Mouse (Mus musculus): ENCODE measurements around the gene Agxt. TPM values are rescaled to one million over a fixed set of nuclear protein-coding genes. Genes with fewer than 3 reads are reported as not detected.
A peak's percentile ranks its signal among the peaks of the same experiment; 100 is the strongest.

Agxt gene
- polyA plus RNA-seq (2016; fragmentation: Nextera tagmentation; extraction: Ambion mirVana) = 1.7 and 2.2 TPM in 2 replicates

DNA sequence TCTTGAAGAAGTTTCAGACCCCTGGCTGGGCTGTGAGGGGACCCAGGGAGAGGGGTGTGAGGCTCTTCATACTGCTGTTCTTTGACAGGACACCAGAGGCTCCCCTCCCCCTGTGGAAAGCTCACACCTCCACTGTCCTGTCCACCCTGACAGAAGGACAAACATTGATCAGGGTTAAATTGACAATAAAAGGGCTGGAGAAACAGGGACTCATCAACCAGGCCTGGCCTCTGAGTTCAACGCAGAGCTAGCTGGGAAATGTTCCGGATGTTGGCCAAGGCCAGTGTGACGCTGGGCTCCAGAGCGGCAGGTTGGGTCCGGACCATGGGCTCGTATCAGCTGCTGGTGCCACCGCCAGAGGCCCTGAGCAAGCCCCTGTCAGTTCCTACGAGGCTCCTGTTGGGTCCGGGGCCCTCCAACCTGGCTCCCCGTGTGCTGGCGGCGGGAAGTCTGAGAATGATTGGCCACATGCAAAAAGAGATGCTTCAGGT, at the start of gene Agxt:
Gene Agxt, plus strand, starts transcription at position 205 of the 491 bp plus-strand sequence.
- Histone ChIP-seq H3K4me3 (no peak within 1 kb of the TSS), H3K9me3 (replicated peaks) (no peaks in the 10 kb centered on the region), H3K36me3 (no peaks in the 10 kb centered on the region), H3K27ac (no peak within 1 kb of the TSS), H3K9ac (no peak within 1 kb of the TSS), H3K4me2 (no peak within 1 kb of the TSS), H3K27me3 (replicated peaks) (no peaks in the 10 kb centered on the region), H3K4me1 (no peaks in the 10 kb centered on the region)
- WGBS (ENCODE audit: insufficient replicate concordance) = 61% methylated on average over 12 of the region's 12 CpGs
- no peak for ATAC-seq

DNA sequence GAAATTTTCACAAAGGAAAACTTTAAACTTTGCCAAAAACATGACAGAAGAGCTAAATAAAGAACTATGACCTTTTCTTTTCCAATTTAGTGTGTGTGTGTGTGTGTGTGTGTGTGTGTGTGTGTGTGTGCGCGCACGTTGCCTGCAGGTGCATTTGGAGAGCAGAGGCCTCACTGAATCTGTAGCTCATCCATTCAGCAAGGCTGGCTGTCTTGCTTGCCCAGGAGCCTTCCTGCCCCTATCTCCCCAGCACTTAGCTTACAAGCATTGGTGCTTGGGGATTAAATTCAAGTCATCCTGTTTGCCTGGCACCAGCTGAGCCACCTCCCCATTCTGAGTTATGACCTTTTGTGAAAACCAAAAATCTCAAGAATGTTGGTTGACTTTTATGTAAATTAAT, 42.5 kb upstream of the Agxt start:
- Histone ChIP-seq H3K27ac (no peak overlapping the region), H3K4me3 (no peak overlapping the region), H3K9me3 (replicated peaks) (no peaks in the 10 kb centered on the region), H3K36me3 (no peaks in the 10 kb centered on the region), H3K4me1 (no peaks in the 10 kb centered on the region), H3K4me2 (no peak overlapping the region), H3K27me3 (replicated peaks) (peaks cover 8% of the 10 kb centered on the region; the same call in 1 of the 2 replicates), H3K9ac (no peak overlapping the region)
- ATAC-seq = no peak
- WGBS (ENCODE audit: insufficient replicate concordance) = 77% methylated on average over 3 of the region's 3 CpGs

DNA sequence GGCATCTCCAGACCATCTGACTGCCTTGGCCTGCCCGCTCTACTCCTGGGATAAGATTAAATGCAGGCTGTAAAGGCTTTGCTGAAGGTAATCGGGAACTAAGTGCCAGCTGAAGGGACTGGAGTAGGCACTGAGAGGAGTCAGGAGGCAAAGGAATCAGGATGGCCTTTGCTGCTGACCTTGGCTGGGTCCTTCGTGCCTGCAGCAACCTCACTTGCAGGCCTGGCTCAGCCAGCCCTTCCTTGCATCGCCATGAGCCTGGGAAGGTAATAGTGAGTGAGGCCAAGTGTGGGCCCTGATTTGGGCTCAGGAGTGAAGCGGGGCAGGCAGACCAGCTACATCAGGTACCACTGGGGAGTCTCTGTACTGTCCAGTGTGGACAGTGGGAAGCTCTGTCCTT, 36.1 kb upstream of the Agxt start:
- Histone ChIP-seq H3K4me3 (no peak overlapping the region), H3K27me3 (replicated peaks) (peaks cover 69% of the 10 kb centered on the region), H3K4me1 (peaks cover 5% of the 10 kb centered on the region; the same call in 1 of the 2 replicates), H3K27ac (no peak overlapping the region), H3K4me2 (no peak overlapping the region), H3K9me3 (replicated peaks) (no peaks in the 10 kb centered on the region), H3K36me3 (no peaks in the 10 kb centered on the region), H3K9ac (no peak overlapping the region)
- no peak for ATAC-seq
- 70% methylated on average over 5 of the region's 5 CpGs for WGBS (ENCODE audit: insufficient replicate concordance)

DNA sequence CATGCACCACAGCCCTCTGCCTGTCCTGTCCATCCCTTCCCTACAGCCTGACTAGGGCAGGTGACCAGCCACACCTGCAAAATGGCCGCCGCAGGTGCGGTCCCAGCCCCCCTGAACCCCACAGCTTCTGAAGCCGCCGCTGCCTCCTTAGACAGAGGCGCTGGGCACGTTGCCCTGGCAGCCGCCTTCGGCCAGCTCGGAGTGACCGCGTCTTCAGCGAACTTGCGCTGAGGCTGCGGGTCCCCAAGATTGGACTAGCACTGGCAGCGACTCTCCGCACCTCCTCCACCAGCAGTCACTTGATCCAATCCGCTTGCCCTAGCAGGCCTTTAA, 34.8 kb upstream of the Agxt start:
- no peak for ATAC-seq
- Histone ChIP-seq H3K36me3 (no peaks in the 10 kb centered on the region), H3K4me3 (peak overlapping the region; percentile 36; the same call in 1 of the 2 replicates), H3K27ac (no peak overlapping the region), H3K27me3 (replicated peaks) (peaks cover 72% of the 10 kb centered on the region), H3K4me1 (peaks cover 5% of the 10 kb centered on the region; the same call in 1 of the 2 replicates), H3K9ac (no peak overlapping the region), H3K4me2 (peak overlapping the region; percentile 57), H3K9me3 (replicated peaks) (no peaks in the 10 kb centered on the region)
- WGBS (ENCODE audit: insufficient replicate concordance) = 5% methylated on average over 18 of the region's 18 CpGs

DNA sequence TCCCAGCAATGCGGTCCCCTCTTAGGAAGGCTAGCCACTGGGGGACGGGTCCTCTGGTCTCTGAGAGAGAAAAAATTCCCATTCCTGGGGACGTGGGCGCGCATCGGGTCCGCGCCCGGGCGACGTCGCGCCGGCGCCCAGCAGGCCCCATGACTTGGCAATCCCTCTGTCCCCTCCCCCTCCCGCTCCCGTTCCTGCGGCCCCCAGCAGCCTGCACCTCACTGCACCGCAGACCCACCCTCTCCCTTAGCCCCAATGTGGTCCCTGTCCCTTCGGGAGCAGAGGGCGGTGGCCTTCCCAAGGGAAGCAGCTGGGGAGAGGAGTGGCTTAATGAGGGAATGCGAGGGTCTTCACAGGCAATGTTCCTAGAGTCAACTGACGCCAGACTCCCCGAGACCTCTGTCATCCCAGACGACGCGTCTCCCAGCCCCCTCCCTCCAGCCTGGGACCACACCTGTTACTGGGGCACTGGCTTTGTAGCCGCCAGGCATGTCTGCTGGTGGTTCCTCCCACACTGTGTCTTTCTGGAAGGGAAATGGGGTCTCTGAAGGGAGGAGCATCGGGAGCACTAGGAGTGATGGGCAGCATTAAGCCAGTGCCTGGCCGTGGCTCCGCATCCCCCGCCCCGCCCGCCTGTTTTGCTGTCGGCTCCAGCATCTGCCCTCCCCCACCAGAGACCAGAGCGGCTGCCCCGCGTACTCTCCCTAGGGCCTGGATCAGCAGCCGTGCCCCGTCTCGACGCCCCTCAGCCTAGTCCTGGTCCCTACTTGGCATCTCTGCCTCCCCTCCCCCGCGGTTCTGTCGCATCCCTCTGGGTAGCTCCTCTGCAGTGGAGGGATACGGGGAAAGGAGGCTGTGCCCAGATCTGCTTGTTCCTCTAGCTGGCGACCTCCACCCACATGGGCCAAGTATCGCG, 34.2 kb upstream of the Agxt start:
- 3% methylated on average over 49 of the region's 49 CpGs for WGBS (ENCODE audit: insufficient replicate concordance)
- Histone ChIP-seq H3K36me3 (no peaks in the 10 kb centered on the region), H3K4me2 (peak overlapping the region; percentile 57), H3K27me3 (replicated peaks) (peaks cover 72% of the 10 kb centered on the region), H3K27ac (no peak overlapping the region), H3K9ac (no peak overlapping the region), H3K9me3 (replicated peaks) (no peaks in the 10 kb centered on the region), H3K4me3 (peak overlapping the region; percentile 36), H3K4me1 (peaks cover 5% of the 10 kb centered on the region; the same call in 1 of the 2 replicates)
- no peak for ATAC-seq

DNA sequence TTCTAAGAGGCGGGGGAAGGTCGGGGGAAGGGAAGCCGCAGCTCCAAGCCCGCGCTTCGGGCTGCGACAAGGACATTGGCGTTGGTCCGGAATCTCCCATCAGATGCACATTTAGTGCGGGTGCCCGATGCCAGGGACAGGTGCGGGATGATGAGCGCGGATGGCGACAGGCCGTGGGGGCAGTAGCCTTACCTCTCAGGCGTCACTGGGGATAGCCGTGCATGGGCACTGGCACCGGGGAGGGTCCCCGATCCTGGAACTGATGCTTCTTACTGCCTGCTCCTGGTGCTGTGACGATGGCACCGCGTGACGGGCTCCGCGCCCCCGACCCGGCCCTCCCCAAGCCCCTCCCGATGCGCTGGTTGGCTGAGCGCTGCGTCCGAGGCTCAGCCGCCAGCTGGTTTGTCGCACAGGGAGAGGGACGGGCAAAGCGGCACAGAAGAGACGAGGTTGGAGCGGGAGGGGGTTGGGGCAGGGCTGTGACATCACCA, 33.4 kb upstream of the Agxt start, which contains the start of gene Kif1a:
Gene Kif1a, minus strand, starts transcription at position 381 of the 491 bp plus-strand sequence.
- Histone ChIP-seq H3K27ac (no peak within 1 kb of the TSS), H3K4me2 (peak within 1 kb of the TSS; percentile 57), H3K4me3 (peak within 1 kb of the TSS; percentile 36), H3K4me1 (peaks cover 5% of the 10 kb centered on the region; the same call in 1 of the 2 replicates), H3K9ac (no peak within 1 kb of the TSS), H3K27me3 (replicated peaks) (peaks cover 72% of the 10 kb centered on the region), H3K36me3 (no peaks in the 10 kb centered on the region), H3K9me3 (replicated peaks) (no peaks in the 10 kb centered on the region)
- ATAC-seq = no peak
- WGBS (ENCODE audit: insufficient replicate concordance) = 4% methylated on average over 39 of the region's 39 CpGs

DNA sequence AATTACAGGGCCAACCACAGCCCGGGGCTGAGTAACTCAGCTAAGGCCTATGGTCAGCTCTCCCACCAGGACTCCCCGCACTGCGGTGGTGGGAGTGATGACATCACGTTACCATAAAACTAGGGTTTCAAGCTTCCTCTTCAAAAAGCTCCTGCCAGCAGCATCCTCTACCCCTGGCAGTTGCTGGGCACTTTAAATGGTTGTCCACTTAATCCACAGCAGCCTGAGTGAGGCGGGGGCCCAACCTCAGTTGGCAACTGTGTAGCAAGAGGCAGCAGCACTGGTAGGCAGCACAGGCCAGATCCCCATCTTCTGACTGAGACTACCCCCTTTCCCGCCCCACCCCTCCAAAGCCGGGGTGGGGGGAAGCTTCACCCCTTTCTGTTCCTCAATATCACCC, 32.3 kb upstream of the Agxt start:
- Histone ChIP-seq H3K27ac (no peak overlapping the region), H3K4me3 (no peak overlapping the region), H3K9me3 (replicated peaks) (no peaks in the 10 kb centered on the region), H3K4me2 (no peak overlapping the region), H3K4me1 (peaks cover 5% of the 10 kb centered on the region; the same call in 1 of the 2 replicates), H3K9ac (no peak overlapping the region), H3K27me3 (replicated peaks) (peaks cover 63% of the 10 kb centered on the region), H3K36me3 (no peaks in the 10 kb centered on the region)
- ATAC-seq = no peak
- 56% methylated on average over 7 of the region's 7 CpGs for WGBS (ENCODE audit: insufficient replicate concordance)

DNA sequence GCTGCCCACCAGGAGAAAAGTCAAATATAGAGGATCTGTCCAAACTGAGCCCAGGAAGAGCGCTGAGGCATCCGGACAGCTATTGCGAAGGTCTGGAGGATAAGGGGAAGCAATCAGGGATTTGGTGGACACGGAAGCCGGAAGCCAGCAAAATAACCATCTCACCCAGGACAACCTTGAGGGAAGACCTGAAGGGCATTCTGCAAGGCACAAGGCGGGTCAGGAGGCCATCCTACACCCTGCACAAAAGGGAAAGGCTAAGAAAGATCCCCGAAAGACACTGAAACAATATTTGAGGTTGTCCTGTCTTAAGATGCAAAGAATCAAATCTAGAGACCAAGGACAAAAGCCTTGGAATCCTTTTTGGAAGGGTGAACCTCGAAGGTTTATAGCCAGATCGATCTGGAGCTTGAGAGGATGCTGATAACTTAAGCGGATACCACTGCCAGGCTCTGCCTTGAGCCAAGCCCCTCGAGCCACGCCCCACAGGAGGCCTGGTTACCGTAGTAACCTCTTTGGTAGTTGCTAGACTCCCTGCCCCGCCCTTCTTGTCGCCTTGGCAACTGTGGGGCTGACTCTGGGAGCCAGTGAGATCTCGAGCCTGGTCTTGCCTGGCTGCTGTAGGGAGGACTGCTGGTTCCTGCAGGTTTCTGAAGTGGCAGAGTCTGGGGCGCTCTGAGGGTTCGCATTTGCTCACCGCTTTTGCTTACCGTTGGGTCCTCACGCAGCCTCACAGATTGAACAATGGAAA, 20.2 kb upstream of the Agxt start:
- Histone ChIP-seq H3K4me1 (peaks cover 6% of the 10 kb centered on the region), H3K27me3 (replicated peaks) (peaks cover 10% of the 10 kb centered on the region; the same call in 1 of the 2 replicates), H3K36me3 (no peaks in the 10 kb centered on the region), H3K9ac (no peak overlapping the region), H3K9me3 (replicated peaks) (0 out of 2 replicates have a peak, but pooled peaks cover 4% of the 10 kb centered on the region), H3K4me2 (peak overlapping the region; percentile 46), H3K4me3 (peak overlapping the region; percentile 19; the same call in 1 of the 2 replicates), H3K27ac (no peak overlapping the region)
- WGBS (ENCODE audit: insufficient replicate concordance) = 26% methylated on average over 21 of the region's 21 CpGs
- peak; percentile 68; the same call in 1 of the 2 replicates for ATAC-seq

DNA sequence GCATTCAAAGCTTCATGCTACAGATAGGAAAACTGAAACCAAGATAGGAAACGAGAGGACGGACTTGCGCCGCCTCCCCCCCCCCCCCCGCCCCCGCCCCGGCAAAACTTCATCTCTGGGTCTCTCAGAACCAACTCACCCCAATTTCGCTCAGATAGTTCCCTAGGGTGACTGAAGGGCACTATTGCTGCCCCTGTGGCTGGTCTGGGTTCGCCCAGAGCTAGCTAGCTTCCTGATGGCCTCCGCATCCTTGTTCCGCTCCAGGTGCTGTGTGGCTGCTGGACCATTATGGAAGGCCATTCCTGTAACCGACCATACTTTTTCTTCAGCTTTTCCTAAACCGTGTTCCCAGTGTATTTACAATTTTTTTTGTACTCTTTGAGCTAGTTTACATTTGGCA, 19.6 kb upstream of the Agxt start:
- Histone ChIP-seq H3K4me3 (peak overlapping the region; percentile 19; the same call in 1 of the 2 replicates), H3K9ac (no peak overlapping the region), H3K4me2 (peak overlapping the region; percentile 46), H3K27ac (no peak overlapping the region), H3K27me3 (replicated peaks) (peaks cover 10% of the 10 kb centered on the region; the same call in 1 of the 2 replicates), H3K36me3 (no peaks in the 10 kb centered on the region), H3K4me1 (peaks cover 6% of the 10 kb centered on the region), H3K9me3 (replicated peaks) (0 out of 2 replicates have a peak, but pooled peaks cover 4% of the 10 kb centered on the region)
- no peak for ATAC-seq
- 31% methylated on average over 13 of the region's 13 CpGs for WGBS (ENCODE audit: insufficient replicate concordance)

DNA sequence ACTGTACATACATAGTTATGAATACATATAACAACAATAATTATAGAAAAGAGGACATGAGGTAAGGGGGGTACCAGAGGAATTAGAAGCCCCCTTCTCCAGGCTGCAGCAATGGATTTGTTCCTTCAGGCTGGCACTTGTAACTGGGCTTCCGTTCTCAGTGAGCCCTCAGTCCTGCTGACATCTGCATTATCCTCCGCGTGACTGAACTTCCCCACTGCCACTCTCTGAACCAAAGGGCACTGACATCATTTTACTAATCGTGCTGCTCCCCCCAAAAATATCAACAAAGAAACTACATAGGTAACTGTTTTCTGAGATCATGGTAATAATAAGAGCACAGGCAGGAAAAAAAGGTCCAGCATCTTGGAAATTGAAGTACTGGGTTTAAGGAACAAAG, 16.2 kb upstream of the Agxt start:
- no peak overlapping the region for H3K9ac ChIP-seq
- WGBS (ENCODE audit: insufficient replicate concordance) = 22% methylated on average over 4 of the region's 4 CpGs

DNA sequence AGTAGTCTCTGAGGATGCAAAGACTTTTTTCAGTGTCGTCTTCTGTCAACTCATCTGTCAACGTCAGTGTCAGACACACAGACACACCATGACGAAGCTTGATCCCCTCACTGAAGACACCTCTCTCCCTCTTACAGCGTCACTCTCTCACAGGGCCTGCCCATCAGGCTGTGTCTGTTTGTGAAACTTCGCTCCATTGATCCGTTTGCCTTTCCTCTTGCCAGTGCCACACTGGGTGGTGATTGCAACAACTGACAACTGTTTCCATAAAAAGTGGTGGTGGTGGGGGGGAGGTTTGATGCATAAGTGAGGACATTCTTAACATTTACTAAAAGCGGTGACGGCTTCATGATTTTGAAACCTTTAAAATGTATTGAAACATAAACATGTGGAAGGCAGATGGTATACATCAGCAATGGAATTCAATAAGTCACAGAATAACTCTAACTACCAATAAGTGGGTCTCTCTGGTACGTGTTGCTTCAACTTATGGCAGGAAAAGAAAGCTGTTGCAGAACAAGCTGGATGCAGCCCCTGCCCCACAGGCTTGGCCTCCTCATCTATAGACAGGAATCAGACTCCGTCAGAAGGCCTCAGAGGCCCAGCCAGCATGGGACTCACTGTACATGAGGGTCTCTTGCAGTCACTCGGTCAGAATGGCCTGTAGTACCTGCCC, 11.7 kb upstream of the Agxt start:
- ATAC-seq = no peak
- H3K4me2 ChIP-seq = no peak overlapping the region
- H3K9ac ChIP-seq = no peak overlapping the region
- H3K9me3 ChIP-seq (replicated peaks) = no peaks in the 10 kb centered on the region
- no peak overlapping the region for H3K27ac ChIP-seq
- no peak overlapping the region for H3K4me3 ChIP-seq
- no peaks in the 10 kb centered on the region for H3K36me3 ChIP-seq
- WGBS (ENCODE audit: insufficient replicate concordance) = 67% methylated on average over 11 of the region's 11 CpGs
- no peaks in the 10 kb centered on the region for H3K4me1 ChIP-seq
- no peaks in the 10 kb centered on the region for H3K27me3 ChIP-seq (replicated peaks)

More for the DNA sequence above, 16.2 kb upstream of the Agxt start:
- no peak for ATAC-seq
- H3K9me3 ChIP-seq (replicated peaks) = no peaks in the 10 kb centered on the region
- H3K4me1 ChIP-seq = peaks cover 6% of the 10 kb centered on the region
- H3K4me2 ChIP-seq = no peak overlapping the region
- no peak overlapping the region for H3K27ac ChIP-seq
- H3K4me3 ChIP-seq = no peak overlapping the region
- no peaks in the 10 kb centered on the region for H3K36me3 ChIP-seq
- peaks cover 10% of the 10 kb centered on the region; the same call in 1 of the 2 replicates for H3K27me3 ChIP-seq (replicated peaks)
